Mouse (Mus musculus) left cerebral cortex, adult 9 months (tissue): ENCODE measurements around the gene Mipol1.

Experiments
- DNase-seq, 2 experiments: peaks; one replicate each; pipeline ENCODE4 v3.0.0; 2022; ENCODE audit warnings: low spot score in 2 of 2

The Mipol1 gene

DNA sequence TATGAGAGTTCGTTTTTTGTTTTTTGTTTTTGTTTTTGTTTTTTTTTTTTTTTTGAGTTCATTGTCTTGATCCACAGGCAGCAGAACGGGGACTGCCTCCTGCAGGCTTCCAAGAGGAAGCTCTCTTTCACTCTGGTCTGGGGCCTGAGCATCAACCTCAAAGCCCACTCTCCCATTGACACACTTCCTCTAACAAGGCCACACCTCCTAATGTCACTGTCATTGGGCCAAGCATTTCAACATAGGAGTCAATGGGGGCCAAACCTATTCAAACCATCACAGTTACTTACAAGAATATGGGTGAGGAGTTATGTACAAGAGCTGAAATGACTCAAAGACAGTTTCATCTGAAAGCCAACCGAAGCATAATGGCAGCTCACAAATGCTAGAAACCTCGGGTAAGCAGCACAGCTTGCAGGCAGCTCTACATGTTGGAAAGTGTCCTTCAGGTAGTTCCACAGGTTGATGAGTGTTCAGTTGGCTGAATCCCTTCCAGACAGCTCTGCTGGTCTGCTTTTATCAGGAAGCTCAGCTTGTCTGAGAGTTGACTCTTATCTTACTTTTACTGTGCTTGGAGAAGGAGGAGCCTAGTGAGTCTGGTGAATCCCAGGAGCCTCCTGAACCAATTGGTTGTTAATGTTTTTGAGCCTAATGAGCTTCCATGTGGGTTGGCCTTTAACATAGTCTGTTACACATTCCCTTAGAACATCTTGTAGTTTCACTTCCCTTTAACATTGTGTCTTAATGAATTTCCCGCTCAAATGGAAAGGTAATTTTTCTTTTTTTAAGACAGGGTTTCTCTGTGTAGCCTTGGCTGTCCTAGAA is 13.7 kb downstream of the Mipol1 start:
- no peak for DNase-seq

DNA sequence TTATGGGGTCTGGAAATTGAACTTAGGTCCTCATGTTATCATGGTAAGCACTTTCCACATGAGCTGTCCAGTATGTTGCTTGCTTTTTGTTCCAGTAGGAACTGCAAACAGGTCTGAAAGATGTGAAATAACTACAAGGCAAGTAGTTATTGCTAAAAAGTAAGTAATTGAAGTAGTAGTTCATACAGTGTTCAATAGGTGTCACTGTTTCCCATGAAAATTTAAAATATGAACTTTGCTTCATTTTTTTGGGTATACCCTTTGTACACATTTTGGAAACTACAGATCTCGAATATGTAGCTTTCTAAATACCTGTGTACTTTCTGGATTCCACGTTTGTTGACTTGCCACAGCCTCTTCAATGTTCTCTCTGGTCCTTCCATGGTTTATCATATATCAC is 28.3 kb downstream of the Mipol1 start:
- no peak for DNase-seq

DNA sequence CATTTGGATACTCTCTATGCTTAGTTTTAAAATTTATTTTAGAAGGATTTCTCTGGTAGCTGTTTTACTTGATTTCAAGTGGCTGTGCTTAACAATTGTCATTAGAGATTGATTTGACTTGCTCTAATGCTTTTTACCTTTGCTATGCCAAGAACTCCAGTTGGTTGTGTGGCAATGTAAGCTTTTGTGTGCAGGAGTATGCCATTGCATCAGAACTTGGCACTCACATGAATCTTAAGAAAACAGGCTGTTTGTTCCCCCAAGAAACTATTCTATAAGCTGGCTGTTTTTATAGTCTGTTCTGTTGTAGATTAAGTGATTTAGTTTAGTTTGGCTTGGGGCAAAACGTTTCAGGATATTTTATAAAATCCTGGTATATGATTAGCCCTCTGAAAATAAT is 45.2 kb downstream of the Mipol1 start:
- no peak for DNase-seq

DNA sequence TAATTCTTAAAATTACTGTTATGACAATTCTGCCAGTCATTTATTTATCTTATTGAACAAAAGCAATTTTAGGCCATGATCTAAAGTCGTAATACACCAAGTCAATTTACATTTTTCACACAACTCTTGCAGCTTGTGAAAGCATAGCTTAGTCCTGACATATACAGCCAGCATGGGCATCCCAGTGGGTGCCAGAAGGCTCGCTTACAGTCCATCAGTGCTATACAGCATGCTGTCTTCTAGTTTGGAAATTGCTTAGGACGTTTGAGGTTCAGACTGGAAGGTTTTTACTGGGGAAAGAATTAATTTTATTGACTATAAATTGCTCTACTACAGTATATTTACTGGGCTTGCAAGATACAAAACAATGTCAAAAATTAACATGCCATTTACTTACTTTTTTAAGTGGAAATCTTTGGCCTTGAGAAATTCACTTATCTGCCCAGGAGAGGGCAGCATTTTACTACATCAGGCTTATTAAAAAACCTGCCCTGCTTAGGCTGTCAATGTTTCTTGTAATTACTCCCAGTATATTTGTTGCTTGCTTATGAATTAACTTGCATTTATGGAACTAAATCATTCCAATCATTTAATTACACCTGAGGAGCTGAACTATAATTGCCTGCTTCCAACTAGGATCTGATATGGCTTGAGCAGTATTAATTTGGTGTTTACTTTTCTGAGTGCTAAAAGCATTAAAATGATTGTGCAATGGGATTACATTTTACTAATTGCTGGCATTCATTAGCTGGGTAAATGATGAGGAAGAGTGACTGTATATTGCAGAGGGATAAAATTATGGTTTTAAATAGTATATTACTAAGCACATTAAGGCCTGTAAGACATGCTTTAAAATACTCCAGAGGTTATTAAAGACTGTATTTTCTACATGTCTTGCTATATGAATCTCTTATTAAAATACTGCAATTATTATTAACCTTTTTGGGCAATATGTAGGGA is 51.2 kb downstream of the Mipol1 start:
- peak in 1 of 2 experiments; percentile 9 for DNase-seq

DNA sequence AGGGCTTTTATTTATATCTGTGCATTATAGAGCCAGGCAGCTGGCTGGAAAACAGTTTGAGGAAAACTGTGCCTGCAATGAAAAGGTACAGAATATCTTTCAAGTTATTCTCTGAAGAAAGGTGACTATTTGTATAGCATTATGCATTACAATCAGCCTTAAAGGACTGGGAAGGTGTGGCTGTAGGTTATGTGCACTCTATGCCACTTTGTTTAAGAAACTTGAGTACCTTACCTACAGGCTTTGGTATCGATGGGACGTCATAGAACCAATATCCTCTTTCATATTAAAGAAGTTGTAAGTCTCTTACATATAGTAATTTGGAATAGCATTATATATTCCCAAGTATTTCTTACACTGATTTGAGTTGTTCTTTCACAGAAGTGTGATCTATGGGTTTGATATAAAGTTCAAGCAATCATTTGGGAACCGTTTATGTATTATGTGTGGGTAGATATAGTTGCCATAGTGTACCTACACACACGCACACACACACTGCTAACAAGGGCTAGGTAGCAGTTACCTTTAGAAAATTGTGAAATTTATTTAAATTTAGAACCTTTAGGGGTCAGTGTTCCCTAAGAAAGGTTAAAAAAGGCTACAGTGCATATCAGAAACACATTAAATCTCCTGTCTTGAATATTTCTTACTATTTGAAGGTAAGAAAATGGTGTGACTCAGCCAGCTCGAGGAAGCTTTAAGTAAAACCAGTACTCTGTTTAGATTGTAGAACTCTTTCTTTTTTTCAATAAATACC is 55.3 kb downstream of the Mipol1 start:
- DNase-seq = no peak

DNA sequence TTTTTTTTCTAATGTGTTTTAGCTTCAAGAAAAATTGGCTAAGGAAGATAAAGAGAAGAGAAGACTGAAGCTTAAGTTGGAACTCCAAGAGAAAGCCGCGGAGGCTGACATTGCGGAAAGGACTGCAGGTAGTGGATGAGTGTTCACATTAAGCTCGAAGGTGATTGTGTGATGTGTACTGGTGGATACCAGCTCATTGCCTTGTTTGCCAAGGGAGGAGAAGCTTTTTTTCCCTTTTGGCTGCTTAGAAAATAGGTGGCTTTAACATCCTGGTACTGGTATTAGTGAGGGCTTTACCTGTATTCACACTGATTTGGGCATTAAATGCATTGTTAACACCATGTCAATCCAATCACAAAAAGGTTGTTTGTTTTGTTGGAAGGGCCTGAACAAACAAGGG is 77.1 kb downstream of the Mipol1 start:
- no peak for DNase-seq

DNA sequence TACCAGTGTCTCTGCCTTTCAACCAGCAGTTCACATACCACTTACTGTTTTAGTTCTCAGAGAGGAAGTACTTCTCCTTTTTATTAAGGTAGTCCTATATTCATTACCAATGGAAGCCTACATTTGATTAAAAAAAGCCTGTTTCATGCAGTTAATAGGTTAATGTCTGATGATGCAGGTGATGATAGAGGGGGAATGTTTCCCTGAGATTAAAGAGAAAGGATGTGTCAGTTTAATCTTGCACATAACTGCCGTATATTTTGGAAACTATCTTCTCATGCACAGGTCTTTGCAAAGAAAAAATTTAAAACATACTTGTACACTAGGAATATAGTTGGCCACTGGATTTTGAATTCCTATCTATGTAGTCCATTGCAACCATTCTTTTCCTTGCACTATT is 77.5 kb downstream of the Mipol1 start:
- no peak for DNase-seq

DNA sequence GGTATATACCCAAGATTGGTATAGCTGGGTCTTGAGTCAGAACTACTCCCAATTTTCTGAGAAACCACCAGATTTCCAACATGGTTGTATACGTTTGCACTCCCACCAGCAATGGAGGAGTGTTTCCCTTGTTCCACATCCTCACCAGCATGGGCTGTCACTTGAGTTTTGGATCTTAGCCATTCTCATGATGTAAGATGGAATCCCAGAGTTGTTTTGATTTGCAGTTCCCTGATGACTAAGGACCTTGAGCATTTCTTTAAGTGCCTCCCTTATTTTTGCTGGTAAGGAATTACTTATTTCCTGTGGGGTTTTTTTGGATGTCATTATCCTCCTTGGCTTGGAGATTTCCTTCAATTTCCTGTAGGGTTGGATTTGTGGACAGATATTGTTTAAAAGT is 108.8 kb downstream of the Mipol1 start:
- DNase-seq = no peak

DNA sequence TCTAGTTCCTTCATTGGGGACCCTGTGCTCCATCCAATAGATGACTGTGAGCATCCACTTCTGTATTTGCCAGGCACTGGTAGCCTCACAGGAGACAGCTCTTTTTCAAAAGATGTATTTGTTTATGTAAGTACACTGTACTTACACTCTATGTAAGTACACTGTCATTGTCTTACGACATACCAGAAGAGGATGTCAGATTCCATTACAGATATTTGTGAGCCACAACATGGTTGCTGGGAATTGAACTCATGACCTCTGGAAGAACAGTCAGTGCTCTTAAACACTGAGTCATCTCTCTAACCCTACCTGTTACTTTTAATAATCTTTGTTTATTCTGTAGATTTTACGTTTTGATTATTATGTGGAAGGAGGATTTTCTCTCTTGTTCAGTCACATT is 109.9 kb downstream of the Mipol1 start:
- no peak for DNase-seq

DNA sequence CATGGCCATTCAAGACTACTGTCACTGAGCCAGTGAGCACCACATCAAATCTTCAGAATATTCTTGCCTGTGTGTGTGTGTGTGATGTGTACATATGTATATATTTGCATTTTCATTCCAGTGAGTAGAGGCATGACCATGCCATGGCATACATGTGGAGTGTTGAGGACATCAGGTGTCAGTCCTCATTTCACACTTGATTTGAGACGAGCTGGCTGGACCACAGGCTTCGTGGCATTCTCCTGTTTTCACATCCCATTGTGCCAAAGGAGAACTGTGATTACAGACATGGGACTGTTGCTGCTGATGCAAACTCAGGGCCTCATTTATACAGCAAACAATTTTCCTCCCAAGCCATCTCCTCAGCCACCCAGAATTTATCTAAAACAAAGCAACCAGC is 132.5 kb downstream of the Mipol1 start:
- DNase-seq = no peak

DNA sequence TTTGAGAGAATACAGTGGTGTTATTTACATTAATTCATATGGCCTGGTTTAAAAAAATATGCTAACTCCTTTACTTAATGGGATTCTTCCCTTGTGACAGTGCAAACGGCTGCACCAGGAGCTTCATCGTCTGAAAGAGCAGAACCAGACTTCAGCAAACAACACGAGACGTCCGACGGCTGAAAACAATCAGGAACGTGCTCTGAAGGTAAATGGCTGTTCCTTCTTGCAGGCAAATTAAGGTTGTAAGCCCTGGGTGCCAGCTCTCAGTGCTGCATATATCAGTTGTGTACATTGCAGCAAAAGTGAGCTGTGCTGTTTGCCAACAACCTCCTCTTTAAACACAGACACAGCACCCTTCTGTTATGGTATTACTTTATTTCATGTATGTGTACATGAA is 133.8 kb downstream of the Mipol1 start:
- no peak for DNase-seq

DNA sequence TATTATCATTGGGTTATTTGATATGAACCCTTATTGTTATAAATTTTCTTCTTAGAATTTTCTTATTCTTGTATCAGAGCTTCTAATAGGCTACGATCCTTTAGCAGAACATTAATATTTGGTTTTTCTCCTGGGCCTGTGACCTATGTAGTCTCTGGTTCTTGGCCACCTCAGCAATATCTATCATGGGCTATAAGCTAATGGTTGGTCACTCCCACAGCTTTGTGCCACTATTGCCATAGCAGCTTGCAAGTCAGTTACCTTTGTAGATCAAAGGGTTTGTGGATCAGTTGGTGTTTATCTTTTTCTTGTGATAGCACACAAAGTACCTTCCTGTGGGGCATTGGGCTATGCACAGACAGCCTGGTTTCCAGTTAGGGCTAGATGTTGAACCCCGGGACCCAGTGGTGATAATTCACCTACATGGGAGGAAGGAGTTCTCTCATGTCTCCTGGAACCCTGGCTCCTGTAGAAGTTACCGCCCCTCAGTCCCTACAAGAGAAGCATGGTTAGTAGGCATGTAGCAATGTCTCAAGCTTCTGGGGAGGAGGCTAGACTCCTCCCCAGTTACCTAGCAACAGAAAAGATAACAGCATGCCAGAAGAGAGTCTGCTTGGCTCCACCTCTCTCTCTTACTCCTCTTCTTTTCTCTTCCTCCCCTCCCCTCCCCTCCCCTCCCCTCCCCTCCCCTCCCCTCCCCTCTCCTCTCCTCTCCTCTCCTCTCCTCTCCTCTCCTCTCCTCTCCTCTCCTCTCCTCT is 141.7 kb downstream of the Mipol1 start:
- no peak for DNase-seq

DNA sequence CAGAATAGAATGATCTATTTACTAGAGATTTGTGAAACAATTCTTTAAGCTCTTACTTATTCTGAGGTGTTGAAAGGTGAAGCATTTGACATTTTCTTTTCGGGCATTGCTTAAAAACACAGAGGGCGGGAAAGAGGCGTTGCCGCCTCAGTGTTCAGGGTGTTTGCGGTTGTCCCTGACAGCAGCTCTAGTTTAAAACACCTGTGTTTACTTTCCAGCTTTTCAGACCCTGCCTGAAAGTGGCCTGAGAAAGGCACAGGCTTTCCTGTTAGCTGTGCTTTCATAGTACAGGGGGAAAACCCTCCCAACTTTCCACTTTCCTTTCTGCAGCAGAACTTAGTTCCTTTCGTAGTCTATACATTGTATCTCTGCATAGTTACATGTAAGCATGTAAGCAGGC is 152.6 kb downstream of the Mipol1 start:
- DNase-seq = no peak

DNA sequence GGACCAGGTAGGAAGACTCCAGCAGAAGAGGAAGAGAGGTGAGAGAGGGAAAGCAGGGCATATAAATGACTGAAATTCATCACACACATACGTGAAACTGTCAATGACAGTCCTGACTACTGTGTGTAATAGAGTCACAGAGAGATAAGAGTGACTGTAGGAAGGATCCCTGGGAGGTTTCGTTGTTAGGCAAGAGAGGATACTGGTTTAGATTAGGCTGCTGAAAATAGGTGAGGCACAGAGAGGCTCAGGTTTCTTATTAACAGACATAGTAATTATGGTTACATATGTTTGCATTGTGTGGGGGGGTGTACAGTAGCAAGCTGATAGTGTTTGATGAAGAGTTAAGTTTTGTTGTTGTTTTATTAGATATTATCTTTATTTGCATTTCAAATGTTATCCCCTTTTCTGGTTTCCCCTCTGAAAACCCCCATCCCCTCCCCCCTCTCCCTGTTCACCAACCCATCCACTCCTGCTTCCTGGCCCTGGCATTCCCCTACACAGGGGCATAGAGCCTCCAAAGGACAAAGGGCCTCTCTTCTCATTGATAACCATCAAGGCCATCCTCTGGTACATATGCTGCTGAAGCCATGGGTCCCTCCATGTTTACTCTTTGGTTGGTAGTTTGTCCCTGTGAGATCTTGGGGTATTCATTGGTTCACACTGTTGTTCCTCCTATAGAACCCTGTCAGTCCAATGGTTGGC is 157.5 kb downstream of the Mipol1 start:
- no peak for DNase-seq

DNA sequence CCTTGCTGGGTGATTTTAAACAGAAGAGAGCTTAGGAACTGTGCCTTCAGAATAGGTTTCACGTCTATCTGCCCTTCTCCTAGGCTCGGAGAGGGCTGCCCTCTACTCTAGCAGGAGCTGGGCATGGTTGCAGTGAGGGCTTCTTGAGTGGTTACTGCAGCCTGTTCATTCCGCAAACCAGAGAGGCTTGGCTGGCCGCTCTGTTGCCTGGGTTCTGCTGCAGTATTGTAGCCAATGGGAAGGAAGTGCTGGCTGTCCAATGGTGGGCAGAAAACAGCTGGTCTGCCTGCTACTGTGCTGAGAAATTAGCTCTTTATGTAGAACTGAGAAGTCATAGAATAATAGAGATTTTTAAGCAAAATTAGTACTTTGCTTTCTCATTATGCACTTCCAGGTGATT is 169.3 kb downstream of the Mipol1 start:
- no peak for DNase-seq

DNA sequence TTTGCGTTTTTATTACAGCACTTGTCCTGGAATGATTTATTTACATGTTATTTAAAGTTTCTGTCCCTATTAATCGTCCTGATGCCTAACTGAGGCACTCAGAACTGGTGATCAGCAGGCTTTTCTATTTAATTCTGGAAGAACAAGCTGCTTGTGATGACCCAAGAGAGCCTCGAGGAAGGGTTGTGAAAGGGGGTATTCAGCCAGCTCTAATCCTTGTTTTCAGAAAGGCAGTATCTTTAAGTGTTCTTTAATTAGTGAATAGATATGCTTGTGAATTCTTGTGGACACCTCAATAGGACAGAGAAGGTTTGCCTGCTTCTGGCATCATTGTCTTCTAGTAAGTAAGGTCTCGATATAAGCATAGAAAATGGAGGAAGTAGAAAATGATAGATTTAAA is 170.0 kb downstream of the Mipol1 start:
- DNase-seq = no peak

DNA sequence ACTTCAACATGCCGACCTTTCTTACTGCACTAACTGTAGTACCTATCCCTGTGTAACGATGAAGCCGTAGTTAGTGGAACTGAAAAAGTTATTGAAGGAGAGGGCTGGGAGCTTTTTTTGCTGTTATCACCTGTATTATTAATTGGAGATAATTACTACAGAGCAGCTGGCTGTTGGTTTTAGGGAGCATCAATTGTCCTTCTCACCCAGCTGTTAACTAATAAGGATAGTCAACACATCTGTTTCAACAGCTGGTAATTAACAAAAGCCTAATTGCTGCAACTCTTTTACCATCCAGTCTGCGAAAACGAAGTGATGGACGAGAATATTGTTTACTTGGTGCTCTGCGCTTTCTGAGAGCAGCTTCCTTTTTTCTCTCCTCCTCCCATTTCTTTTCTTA is 170.9 kb downstream of the Mipol1 start:
- no peak for DNase-seq

DNA sequence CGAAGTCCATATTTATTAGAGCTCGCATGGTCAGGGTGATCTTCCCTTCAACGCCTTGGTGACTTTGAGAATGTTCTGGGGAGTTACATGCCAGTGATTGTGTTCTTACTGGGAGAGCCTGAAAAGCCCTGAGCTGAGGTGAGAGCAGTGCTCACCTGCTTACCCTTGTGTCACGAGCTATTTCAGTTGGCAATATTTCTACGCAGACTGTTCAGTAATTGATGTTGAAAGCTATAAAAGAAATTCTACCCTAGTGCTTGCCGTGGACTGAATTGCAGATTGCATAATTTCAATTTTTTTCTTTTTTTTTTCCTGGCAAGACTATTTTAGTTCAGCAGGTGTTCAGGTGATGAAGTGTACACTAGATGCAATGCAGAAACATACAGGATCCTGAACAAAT is 172.1 kb downstream of the Mipol1 start:
- DNase-seq = no peak

DNA sequence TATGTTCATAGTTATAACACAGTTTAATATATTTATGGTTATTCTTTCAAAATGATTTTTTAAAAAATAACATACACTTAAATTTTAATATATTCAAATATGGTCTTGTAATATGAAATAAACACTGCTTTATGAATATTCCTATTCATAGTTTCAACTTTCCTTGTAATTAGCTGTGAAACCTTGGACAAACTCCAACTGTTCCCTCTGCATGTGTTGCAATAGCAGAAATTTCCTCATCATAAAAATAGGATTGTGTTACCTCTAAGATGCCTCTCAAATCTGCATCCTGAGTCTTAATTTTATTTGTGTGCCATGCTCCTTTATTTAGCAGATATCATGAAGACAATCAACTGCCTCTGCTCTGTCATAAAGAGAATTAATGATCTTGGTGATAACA is 179.7 kb downstream of the Mipol1 start:
- no peak for DNase-seq

DNA sequence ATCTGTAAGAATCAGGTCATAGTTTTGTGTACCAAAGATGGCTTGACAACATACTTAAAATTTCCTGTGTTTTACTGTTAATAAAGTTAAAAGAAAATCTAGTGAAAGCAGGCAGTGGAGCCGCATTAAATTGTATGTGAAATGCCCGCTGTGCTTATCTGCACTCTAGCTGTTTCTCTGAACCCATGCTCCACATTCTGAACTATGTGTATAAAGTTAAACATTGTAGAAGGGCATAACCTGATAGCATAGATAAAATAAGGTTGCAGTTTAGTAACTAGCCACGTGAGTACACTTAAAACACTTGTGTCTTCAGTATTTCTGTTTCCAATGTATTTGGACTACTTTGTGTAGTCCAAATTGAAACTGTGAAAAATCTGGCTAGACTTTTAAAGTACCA is 183.6 kb downstream of the Mipol1 start:
- no peak for DNase-seq

DNA sequence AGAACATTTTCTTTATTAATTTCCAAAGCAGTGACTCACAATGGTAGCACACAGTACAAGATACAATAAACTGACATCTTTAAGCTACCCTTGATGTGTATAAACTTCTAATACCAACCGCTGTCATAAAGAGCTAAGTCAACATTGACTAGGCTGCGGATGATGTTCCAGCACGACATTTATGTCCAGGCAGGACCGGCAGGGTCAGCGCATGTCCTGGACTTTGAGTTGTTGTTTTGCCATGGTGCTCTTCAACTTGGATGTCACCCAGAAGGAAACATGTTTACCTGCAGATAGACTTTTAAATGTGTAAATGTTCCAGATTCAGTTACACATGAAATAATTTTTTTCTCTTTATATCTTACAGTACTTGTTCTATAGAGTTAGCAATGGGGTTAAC is 194.7 kb downstream of the Mipol1 start:
- DNase-seq = no peak
